Comparison of ENCODE assay signal across 9 mouse cellular contexts in the genomic region with DNA sequence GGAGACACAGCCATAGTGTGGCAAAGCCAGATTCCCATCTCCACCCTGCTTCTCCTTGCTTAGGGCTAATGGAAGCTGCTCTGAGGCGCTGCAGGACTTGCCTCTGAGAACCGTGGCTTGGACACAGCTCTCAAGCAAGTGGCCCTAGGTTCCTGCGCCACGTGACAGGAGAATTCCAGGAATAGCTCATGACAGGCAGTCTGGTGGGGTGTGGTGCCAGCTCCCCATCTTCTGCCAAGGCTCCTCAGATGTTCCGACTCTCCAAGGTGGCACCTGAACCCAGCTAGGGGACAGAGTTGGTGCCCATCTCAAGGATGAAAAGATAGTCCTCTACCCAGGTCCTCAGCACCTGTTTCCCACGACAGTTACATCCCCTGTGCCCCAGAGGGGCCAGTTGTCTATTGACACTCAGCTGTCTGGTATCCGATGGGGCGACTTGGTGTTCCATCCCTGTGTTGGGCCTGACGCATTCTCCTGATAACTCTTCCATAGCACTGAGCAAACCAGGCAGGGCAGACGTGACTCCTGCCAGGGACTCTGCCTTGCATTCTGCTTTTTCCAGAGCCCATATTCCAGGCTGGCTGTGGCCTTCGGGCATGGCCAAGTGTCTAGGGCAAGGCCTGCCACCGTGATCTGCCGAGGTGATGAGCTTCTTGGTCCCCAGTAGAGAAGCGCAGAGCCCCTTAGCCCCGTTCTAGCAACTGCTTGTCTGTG. TPM values are rescaled to one million over a fixed set of nuclear protein-coding genes. Genes with fewer than 3 reads are reported as not detected.
DNase-seq lines count a peak whose midpoint lies in the region; ATAC-seq and TF ChIP-seq lines count a peak whose summit lies in the region.
"Had no signal": no experiment of that assay in that cellular context is flagged by ENCODE, and none has a peak within 500 bp of the region (broad histone marks: within the 10 kb centered on the region; RNA-seq: fewer than 3 reads in every experiment).

No protein-coding gene starts in this region.

- H3K4me2 ChIP-seq in liver, embryonic 12.5 days, result no peak overlapping the region
- no peak overlapping the region for H3K4me2 ChIP-seq in midbrain, postnatal 0 days (ENCODE audit: low read depth, low read length, poor library complexity, severe bottlenecking)

- 0 out of 2 replicates have a peak overlapping the region, but pooled peaks have one; percentile 5 for H3K27ac ChIP-seq in liver, embryonic 12.5 days
- 0 out of 2 replicates have a peak overlapping the region, but pooled peaks have one; percentile 32 for H3K27ac ChIP-seq in midbrain, postnatal 0 days (ENCODE audit: low read depth, low read length)

- H3K4me3 ChIP-seq in liver, embryonic 12.5 days, result no peak overlapping the region
- H3K4me3 ChIP-seq in midbrain, postnatal 0 days (ENCODE audit: low read depth, low read length), result no peak overlapping the region
- H3K4me3 ChIP-seq: megakaryocyte, embryonic 14.5 days had no signal

- no peaks in the 10 kb centered on the region; the same call in 1 of the 2 replicates for H3K27me3 ChIP-seq in liver, embryonic 12.5 days (replicated peaks)
- H3K27me3 ChIP-seq in midbrain, postnatal 0 days (ENCODE audit: insufficient read depth, low read length), result no peaks in the 10 kb centered on the region

- no peak for DNase-seq in liver
- peak; percentile 88 to 90 for DNase-seq in cerebellum, postnatal 14 days
- peak; percentile 71 for DNase-seq in heart, adult 8-10 months (ENCODE audit: low spot score)
- no peak for DNase-seq in midbrain, postnatal 0 days (ENCODE audit: low spot score)
- no peak for DNase-seq in adrenal gland, postnatal 25 days
- DNase-seq in urinary bladder, postnatal 4 days (ENCODE audit: low spot score in 2 of 2), result no peak

- no peaks in the 10 kb centered on the region for H3K9me3 ChIP-seq in liver, embryonic 12.5 days (replicated peaks)
- no peaks in the 10 kb centered on the region for H3K9me3 ChIP-seq in midbrain, postnatal 0 days (ENCODE audit: low read length)
- H3K9me3 ChIP-seq: megakaryocyte, embryonic 14.5 days had no signal

- ATAC-seq in liver, embryonic 12.5 days, result no peak
- no peak for ATAC-seq in midbrain, postnatal 0 days (ENCODE audit: low FRiP score)
- no peak for ATAC-seq in erythroblast, adult 5-6 weeks (replicated peaks; ENCODE audit: low FRiP score, poor library complexity, severe bottlenecking)

- no peak for TF ChIP-seq CTCF in midbrain, postnatal 0 days (IDR thresholded peaks at IDR 0.05)

- 80% methylated on average over 15 of the region's 15 CpGs for WGBS in liver, embryonic 12.5 days (ENCODE audit: insufficient replicate concordance)
- 88% methylated on average over 15 of the region's 15 CpGs for WGBS in midbrain, postnatal 0 days

- H3K4me1 ChIP-seq in liver, embryonic 12.5 days, result peaks cover 84% of the 10 kb centered on the region
- H3K4me1 ChIP-seq in midbrain, postnatal 0 days (ENCODE audit: insufficient read depth, low read length), result peaks cover 6% of the 10 kb centered on the region

- H3K9ac ChIP-seq in liver, embryonic 12.5 days, result no peak overlapping the region
- no peak overlapping the region for H3K9ac ChIP-seq in midbrain, postnatal 0 days (replicated peaks; ENCODE audit: low read length, poor library complexity, severe bottlenecking)

- peaks cover 1% of the 10 kb centered on the region; the same call in 1 of the 2 replicates for H3K36me3 ChIP-seq in liver, embryonic 12.5 days
- no peaks in the 10 kb centered on the region for H3K36me3 ChIP-seq in midbrain, postnatal 0 days (ENCODE audit: insufficient read depth, low read length)

RNA-seq across cellular contexts. Expression of a gene that starts 54.9 kb away (rescaled TPM):
- polyA plus RNA-seq in liver, embryonic 12.5 days (2016; fragmentation: Nextera tagmentation; extraction: Ambion mirVana), result 37.6 and 40.0 TPM in 2 replicates
- total RNA-seq in heart, adult 8-10 months (2022), result 10 to 100 TPM; 18.8 to 27.6 (median 23.8) TPM
- 60.2 and 65.7 TPM in 2 replicates for total RNA-seq in midbrain, postnatal 0 days (2014; rRNA removed)
- 29.2 and 34.9 TPM in 2 replicates for polyA plus RNA-seq in midbrain, postnatal 0 days (2015; fragmentation: Nextera tagmentation; extraction: Ambion mirVana)
- total RNA-seq in adrenal gland, postnatal 25 days (2021), result 40.6 and 43.0 TPM in 2 replicates
- total RNA-seq in erythroblast, adult 5-6 weeks (2015; ENCODE audit: low replicate concordance), result 78.6 and 90.1 TPM in 2 replicates
- 218 and 344 TPM in 2 replicates for total RNA-seq in erythroblast, adult 5-6 weeks (2017; ENCODE audit: low replicate concordance)

Comparison
In these comparisons a context has a peak if more than half of its experiments do, and no peak if none do; other contexts are left out.
1. DNase-seq: peak in cerebellum, postnatal 14 days (2 of 2) and heart, adult 8-10 months (single experiment); none in liver (single experiment), midbrain, postnatal 0 days (single experiment), adrenal gland, postnatal 25 days (single experiment) and urinary bladder, postnatal 4 days (0 of 2).